Mouse (Mus musculus) c-Kit-positive CD71-negative TER-119-negative erythroid progenitor cells, embryonic 14.5 days (primary cell): ENCODE data around the gene Vmn1r202.
"Not testable (repeated sequence)": the region's sequence is repeated elsewhere in the genome, so short reads cannot be mapped to it uniquely, and the experiment has no call there.

Source experiments
- DNase-seq: peaks from one replicate; pipeline ENCODE4 v3.0.0-alpha.2; 2013; ENCODE audit warnings: low read depth

The Vmn1r202 gene

DNA sequence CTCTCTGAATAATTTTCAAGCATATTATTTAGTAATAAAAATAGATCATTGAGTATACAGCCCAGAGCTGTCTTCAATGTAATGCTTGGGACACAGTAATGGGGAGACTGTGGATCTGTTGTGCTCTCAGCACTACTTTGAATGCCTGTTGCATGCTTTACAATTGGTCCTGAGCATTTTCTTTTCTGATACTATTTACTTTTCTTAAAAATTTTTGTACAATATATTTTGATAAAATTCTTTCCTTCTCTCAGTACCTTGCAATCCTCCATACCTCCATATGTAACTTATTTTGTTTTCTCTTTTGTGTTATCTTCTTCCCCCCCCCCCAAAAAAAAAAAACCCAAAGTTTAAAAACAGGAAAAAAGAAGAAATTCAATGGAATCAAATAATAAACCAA, at the start of gene Vmn1r202:
TSS of gene Vmn1r202 (minus strand) at position 101 of the 400 bp plus-strand sequence.
- DNase-seq, result no peak

DNA sequence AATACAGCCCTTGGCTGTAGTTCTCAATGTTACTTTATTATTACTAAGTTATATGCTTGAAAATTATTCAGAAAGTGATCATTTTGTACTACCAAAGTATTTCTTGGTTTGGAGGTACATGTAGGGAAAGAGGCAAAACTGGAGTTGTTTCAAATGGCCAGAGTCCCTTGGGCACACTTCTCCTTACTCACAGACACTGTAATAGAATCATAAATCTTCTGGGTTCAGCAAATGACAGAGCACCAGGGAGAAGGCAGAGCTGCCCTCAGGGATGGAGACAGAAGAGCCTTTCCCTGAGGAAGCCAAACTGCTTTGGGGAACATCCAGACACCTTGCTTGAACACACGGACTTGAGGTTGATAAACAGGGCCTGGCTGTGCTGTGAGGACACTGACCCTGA, 47.7 kb upstream of the Vmn1r202 start, which contains the start of gene Vmn1r204:
TSS of gene Vmn1r204 (plus strand) at position 301 of the 400 bp plus-strand sequence.
- not testable (repeated sequence) for DNase-seq

DNA sequence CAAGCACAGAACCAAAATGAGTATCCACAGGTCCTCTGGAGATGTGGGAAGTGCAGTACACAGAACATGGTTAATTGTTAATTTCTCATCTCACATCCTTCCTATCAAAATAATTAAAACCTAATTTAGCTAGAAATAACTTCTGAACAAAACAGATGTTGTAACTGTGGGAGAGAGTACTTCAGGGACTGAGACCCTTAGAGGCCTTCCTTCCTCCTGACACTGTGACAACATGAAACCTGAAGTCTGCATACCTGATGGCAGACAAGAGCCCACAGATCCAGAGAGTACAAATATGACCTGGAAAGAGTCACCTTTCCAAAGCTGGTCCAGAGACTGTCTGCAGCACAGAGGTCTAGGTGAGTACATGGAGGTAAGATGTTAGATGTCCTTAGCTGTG, 12.6 kb upstream of the Vmn1r202 start, which contains the start of gene Vmn1r203:
TSS of gene Vmn1r203 (plus strand) at position 301 of the 400 bp plus-strand sequence.
- no peak for DNase-seq

DNA sequence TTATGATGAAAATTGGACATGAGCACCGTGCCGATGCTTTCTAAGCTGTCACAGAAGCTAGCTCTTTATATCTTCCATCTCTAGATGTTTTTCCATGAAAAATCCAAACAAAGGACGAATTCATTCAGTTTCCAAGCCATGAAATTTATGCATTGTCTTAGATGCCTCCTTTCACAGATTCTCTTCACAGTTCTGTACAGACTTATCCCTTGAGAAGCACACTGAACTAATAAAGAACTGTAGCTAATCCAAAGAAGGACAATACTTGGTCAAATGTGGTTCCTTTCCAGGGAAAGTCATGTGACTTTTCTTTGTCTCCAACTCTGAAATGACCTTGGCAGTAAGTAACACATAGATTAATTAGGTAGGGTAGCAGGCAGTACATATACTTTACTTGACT, 2.8 kb downstream of the Vmn1r202 start:
- DNase-seq, result no peak

DNA sequence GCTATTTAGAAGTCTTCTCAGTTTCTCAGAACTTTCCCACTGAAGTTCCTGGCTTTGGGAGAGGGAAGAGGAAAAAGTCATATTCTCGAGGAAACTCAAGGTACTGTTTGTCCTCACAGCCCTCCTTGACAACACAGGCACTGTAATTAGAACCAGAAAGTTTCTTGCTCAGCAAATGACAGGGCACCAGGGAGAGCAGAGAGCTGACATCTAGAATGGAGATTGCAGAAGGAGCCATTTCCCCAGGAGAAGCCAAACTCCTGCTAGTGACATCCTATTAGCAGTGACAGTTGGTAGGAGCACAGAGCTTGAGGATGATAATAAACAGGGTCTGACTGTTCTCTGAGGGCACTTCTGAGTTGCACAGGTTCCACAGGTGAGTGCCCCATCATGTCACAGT, 33.6 kb downstream of the Vmn1r202 start, which contains the start of gene Vmn1r201:
TSS of gene Vmn1r201 (plus strand) at position 301 of the 400 bp plus-strand sequence.
- no peak for DNase-seq

DNA sequence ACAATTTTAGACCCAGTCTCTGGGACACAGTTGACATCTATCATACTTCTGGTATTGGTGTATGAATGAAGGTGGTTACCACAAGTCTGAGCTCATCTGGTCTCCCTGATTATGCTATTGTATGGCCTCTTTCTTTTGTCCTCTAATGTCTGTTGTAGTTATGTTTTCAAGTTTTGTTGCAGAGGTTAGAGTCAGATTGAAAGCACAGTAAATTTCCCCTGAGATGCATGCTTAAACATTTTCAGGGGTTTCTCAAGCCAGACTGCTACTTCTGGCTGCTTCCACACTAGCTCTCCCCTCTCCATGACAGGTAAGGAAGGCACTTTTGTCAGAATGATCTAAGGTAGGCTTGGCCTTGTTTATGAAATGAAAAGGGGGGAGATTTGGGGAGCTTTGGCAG, 50.0 kb downstream of the Vmn1r202 start:
- DNase-seq, result no peak
